Comparison of ENCODE assay signal across 29 mouse cellular contexts in the genomic region with DNA sequence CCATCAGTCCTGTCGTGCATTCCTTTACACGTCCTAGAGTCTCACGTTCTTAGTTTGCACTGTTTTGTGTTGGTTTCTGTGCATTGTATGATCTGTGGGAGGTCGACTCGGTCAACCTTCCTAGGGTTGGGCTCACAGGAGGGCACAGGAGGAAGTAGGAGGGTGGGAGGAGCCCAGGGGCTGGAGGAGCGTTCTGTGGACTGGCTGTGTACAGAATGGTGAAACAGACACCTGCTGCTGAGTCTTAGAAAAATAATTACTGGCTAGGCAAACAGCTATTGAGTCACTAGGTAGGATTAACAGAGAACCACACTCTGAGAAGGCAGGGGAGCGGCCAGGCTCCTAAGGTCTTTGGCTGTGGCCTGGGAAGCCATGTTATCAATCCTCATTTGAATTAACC. TPM values are rescaled to one million over a fixed set of nuclear protein-coding genes. Genes with fewer than 3 reads are reported as not detected.
A peak's percentile ranks its signal among the peaks of the same experiment; 100 is the strongest.
DNase-seq lines count a peak whose midpoint lies in the region; ATAC-seq and TF ChIP-seq lines count a peak whose summit lies in the region.
"Had no signal": no experiment of that assay in that cellular context is flagged by ENCODE, and none has a peak within 500 bp of the region (broad histone marks: within the 10 kb centered on the region; RNA-seq: fewer than 3 reads in every experiment).

No protein-coding gene starts in this region.

- H3K9me3 ChIP-seq in kidney, embryonic 16.5 days (ENCODE audit: low read length): no peaks in the 10 kb centered on the region
- H3K9me3 ChIP-seq in stomach, embryonic 14.5 days (ENCODE audit: control insufficient read depth, low read depth, low read length): no peaks in the 10 kb centered on the region
- no peaks in the 10 kb centered on the region for H3K9me3 ChIP-seq in forebrain, embryonic 13.5 days (replicated peaks)
- H3K9me3 ChIP-seq: forebrain, embryonic 10.5 days; hindbrain, embryonic 13.5 days; limb, embryonic 12.5 days had no signal

- POLR2A ChIA-PET in Patski (lab: Charles Lee): no interaction called here

- no peak for DNase-seq in kidney, postnatal 14 days
- no peak for DNase-seq in Patski (ENCODE audit: low read depth, low spot score)
- no peak for DNase-seq in thymus, postnatal 4 days
- DNase-seq: adrenal gland, postnatal 14 days; B cell, adult 2 months; cerebellum, adult 2 months; cerebellum, postnatal 36 days; forebrain, postnatal 0 days; gastrocnemius, postnatal 36 days; kidney, postnatal 25 days; layer of hippocampus, postnatal 36 days; liver, postnatal 0 days; right cerebral cortex, adult 18-20 months; thymus, postnatal 25 days had no signal

- H3K27me3 ChIP-seq in kidney, embryonic 16.5 days (ENCODE audit: insufficient read depth, low read length): no peaks in the 10 kb centered on the region
- peaks cover 64% of the 10 kb centered on the region for H3K27me3 ChIP-seq in Patski
- H3K27me3 ChIP-seq in stomach, embryonic 14.5 days (ENCODE audit: control insufficient read depth, insufficient read depth, low read length): no peaks in the 10 kb centered on the region
- H3K27me3 ChIP-seq in forebrain, embryonic 13.5 days: no peaks in the 10 kb centered on the region

- no peak for TF ChIP-seq CTCF in Patski (IDR thresholded peaks at IDR 0.05)

- ATAC-seq in kidney, embryonic 16.5 days (ENCODE audit: low FRiP score, low TSS enrichment): peak; percentile 70
- peak; percentile 39 for ATAC-seq in Patski
- ATAC-seq in hematopoietic stem cell, adult 5-6 weeks (replicated peaks in 1 of 2; ENCODE audit: insufficient read depth in 1 of 2, low FRiP score in 2 of 2, low TSS enrichment in 1 of 2, low read depth in 1 of 2, poor library complexity in 2 of 2, severe bottlenecking in 2 of 2): peak; percentile 69 to 72; a peak in 3 of 4 replicates
- ATAC-seq in stomach, embryonic 14.5 days (ENCODE audit: insufficient number of reproducible peaks, insufficient read depth, low FRiP score, low read depth): peak; percentile 77
- ATAC-seq in CD4-positive, CD25-positive, alpha-beta regulatory T cell, adult 4 months: no peak
- ATAC-seq in forebrain, embryonic 13.5 days: no peak
- ATAC-seq: activated CD4-positive, CD25-positive, alpha-beta regulatory T cell, adult 4 months; forebrain, postnatal 0 days; liver, postnatal 0 days had no signal

- CTCF ChIA-PET in Patski (lab: Charles Lee): no interaction called here

- H3K4me1 ChIP-seq in kidney, embryonic 16.5 days (ENCODE audit: insufficient read depth, low read length): peaks cover 13% of the 10 kb centered on the region; the same call in 1 of the 2 replicates
- no peaks in the 10 kb centered on the region for H3K4me1 ChIP-seq in stomach, embryonic 14.5 days (ENCODE audit: control insufficient read depth, insufficient read depth, low read length)
- no peaks in the 10 kb centered on the region for H3K4me1 ChIP-seq in forebrain, embryonic 13.5 days
- H3K4me1 ChIP-seq: hindbrain, embryonic 13.5 days; limb, embryonic 12.5 days had no signal

- H3K36me3 ChIP-seq in kidney, embryonic 16.5 days (ENCODE audit: insufficient read depth, low read length): no peaks in the 10 kb centered on the region
- H3K36me3 ChIP-seq in stomach, embryonic 14.5 days (ENCODE audit: control insufficient read depth, insufficient read depth, low read length): no peaks in the 10 kb centered on the region
- no peaks in the 10 kb centered on the region for H3K36me3 ChIP-seq in forebrain, embryonic 13.5 days (ENCODE audit: poor library complexity, severe bottlenecking)
- H3K36me3 ChIP-seq: forebrain, embryonic 10.5 days; hindbrain, embryonic 13.5 days; limb, embryonic 12.5 days had no signal

- no peak overlapping the region for H3K4me3 ChIP-seq in kidney, embryonic 16.5 days (ENCODE audit: low read length)
- H3K4me3 ChIP-seq in stomach, embryonic 14.5 days (ENCODE audit: low read depth, low read length): no peak overlapping the region
- no peak overlapping the region for H3K4me3 ChIP-seq in forebrain, embryonic 13.5 days
- H3K4me3 ChIP-seq: forebrain, embryonic 10.5 days; hindbrain, embryonic 13.5 days; layer of hippocampus, adult 2 months; limb, embryonic 12.5 days had no signal

- in situ Hi-C loops in Patski (cut with MboI; ENCODE audit: low pct_unique_long_range_greater_than_20kb): no loop called here

- peak overlapping the region; percentile 9; the same call in 1 of the 2 replicates for H3K9ac ChIP-seq in kidney, embryonic 16.5 days (replicated peaks; ENCODE audit: low read length)
- no peak overlapping the region for H3K9ac ChIP-seq in stomach, embryonic 14.5 days (replicated peaks; ENCODE audit: low read depth, low read length)
- H3K9ac ChIP-seq in forebrain, embryonic 13.5 days: no peak overlapping the region
- H3K9ac ChIP-seq: forebrain, postnatal 0 days; hindbrain, embryonic 13.5 days; limb, embryonic 12.5 days; liver, postnatal 0 days had no signal

- 41% methylated on average over 7 of the region's 7 CpGs for WGBS in kidney, embryonic 16.5 days
- WGBS in stomach, embryonic 14.5 days: 41% methylated on average over 7 of the region's 7 CpGs
- WGBS in forebrain, embryonic 13.5 days: 31% methylated on average over 7 of the region's 7 CpGs

- peak overlapping the region; percentile 33; the same call in 1 of the 2 replicates for H3K27ac ChIP-seq in kidney, embryonic 16.5 days (ENCODE audit: low read length)
- peak overlapping the region; percentile 63; the same call in 1 of the 2 replicates for H3K27ac ChIP-seq in stomach, embryonic 14.5 days (ENCODE audit: low read length)
- no peak overlapping the region for H3K27ac ChIP-seq in forebrain, embryonic 13.5 days
- H3K27ac ChIP-seq: forebrain, embryonic 10.5 days; hindbrain, embryonic 13.5 days; layer of hippocampus, adult 2 months; limb, embryonic 12.5 days; macrophage had no signal

- H3K4me2 ChIP-seq in kidney, embryonic 16.5 days (replicated peaks; ENCODE audit: low read depth, low read length): peak overlapping the region; percentile 19; the same call in 1 of the 2 replicates
- H3K4me2 ChIP-seq in stomach, embryonic 14.5 days (replicated peaks; ENCODE audit: low read depth, low read length): no peak overlapping the region
- H3K4me2 ChIP-seq in forebrain, embryonic 13.5 days: no peak overlapping the region
- H3K4me2 ChIP-seq: hindbrain, embryonic 13.5 days; limb, embryonic 12.5 days; liver, embryonic 11.5 days; midbrain, embryonic 11.5 days had no signal

RNA-seq across cellular contexts. Expression of a gene that starts 22.6 kb away (rescaled TPM):
- 0.45 and 0.51 TPM in 2 replicates for polyA plus RNA-seq in kidney, embryonic 16.5 days (2015; fragmentation: Nextera tagmentation; extraction: Ambion mirVana)
- polyA plus RNA-seq in Patski (2021): 0.92 TPM
- total RNA-seq in hematopoietic stem cell, adult 5-6 weeks (2017): not detected in 2 replicates
- 2.6 and 2.7 TPM in 2 replicates for polyA plus RNA-seq in stomach, embryonic 14.5 days (2014; fragmentation: Nextera tagmentation; extraction: Ambion mirVana)
- polyA plus RNA-seq in CD4-positive, CD25-positive, alpha-beta regulatory T cell, adult 4 months (2017; shearing (Covaris generic)): not detected
- polyA plus RNA-seq in forebrain, embryonic 13.5 days (2015; fragmentation: Nextera tagmentation; extraction: Ambion mirVana): 17.5 and 17.7 TPM in 2 replicates
- total RNA-seq: heart, postnatal 25 days; MEL had no signal
- polyA plus RNA-seq: activated CD4-positive, CD25-positive, alpha-beta regulatory T cell, adult 4 months; liver, postnatal 0 days; macrophage had no signal

RNA-seq across cellular contexts. Expression of a gene that starts 32.9 kb away (rescaled TPM):
- 23.2 and 23.3 TPM in 2 replicates for polyA plus RNA-seq in kidney, embryonic 16.5 days (2015; fragmentation: Nextera tagmentation; extraction: Ambion mirVana)
- polyA plus RNA-seq in Patski (2021): 25.9 TPM
- 17.2 and 23.9 TPM in 2 replicates for total RNA-seq in hematopoietic stem cell, adult 5-6 weeks (2017)
- polyA plus RNA-seq in stomach, embryonic 14.5 days (2014; fragmentation: Nextera tagmentation; extraction: Ambion mirVana): 28.7 and 30.8 TPM in 2 replicates
- 100 to 1,000 TPM; 110 to 194 TPM for polyA plus RNA-seq in CD4-positive, CD25-positive, alpha-beta regulatory T cell, adult 4 months (2017; shearing (Covaris generic))
- polyA plus RNA-seq in forebrain, embryonic 13.5 days (2015; fragmentation: Nextera tagmentation; extraction: Ambion mirVana): 9.7 and 9.8 TPM in 2 replicates

RNA-seq across cellular contexts. Expression of a gene that starts 44.7 kb away (rescaled TPM):
- polyA plus RNA-seq in kidney, embryonic 16.5 days (2015; fragmentation: Nextera tagmentation; extraction: Ambion mirVana): 27.1 and 28.9 TPM in 2 replicates
- polyA plus RNA-seq in Patski (2021): 31.8 TPM
- total RNA-seq in hematopoietic stem cell, adult 5-6 weeks (2017): 9.0 and 17.9 TPM in 2 replicates
- polyA plus RNA-seq in stomach, embryonic 14.5 days (2014; fragmentation: Nextera tagmentation; extraction: Ambion mirVana): 19.8 and 25.0 TPM in 2 replicates
- 10 to 100 TPM; 11.6 to 17.9 TPM for polyA plus RNA-seq in CD4-positive, CD25-positive, alpha-beta regulatory T cell, adult 4 months (2017; shearing (Covaris generic))
- 39.0 and 42.0 TPM in 2 replicates for polyA plus RNA-seq in forebrain, embryonic 13.5 days (2015; fragmentation: Nextera tagmentation; extraction: Ambion mirVana)

RNA-seq across cellular contexts. Expression of a gene that starts 47.2 kb away (rescaled TPM):
- polyA plus RNA-seq in kidney, embryonic 16.5 days (2015; fragmentation: Nextera tagmentation; extraction: Ambion mirVana): 4.3 and 6.0 TPM in 2 replicates
- polyA plus RNA-seq in Patski (2021): 6.1 TPM
- total RNA-seq in hematopoietic stem cell, adult 5-6 weeks (2017): 3.1 and 3.8 TPM in 2 replicates
- polyA plus RNA-seq in stomach, embryonic 14.5 days (2014; fragmentation: Nextera tagmentation; extraction: Ambion mirVana): 6.0 and 6.6 TPM in 2 replicates
- polyA plus RNA-seq in CD4-positive, CD25-positive, alpha-beta regulatory T cell, adult 4 months (2017; shearing (Covaris generic)): 1 to 10 TPM; 4.2 to 4.6 TPM
- polyA plus RNA-seq in forebrain, embryonic 13.5 days (2015; fragmentation: Nextera tagmentation; extraction: Ambion mirVana): 26.7 and 28.0 TPM in 2 replicates

Comparison
In these comparisons a context has a peak if more than half of its experiments do, and no peak if none do; other contexts are left out.
1. ATAC-seq: peak in kidney, embryonic 16.5 days (single experiment), Patski (single experiment), hematopoietic stem cell, adult 5-6 weeks (2 of 2) and stomach, embryonic 14.5 days (single experiment); none in CD4-positive, CD25-positive, alpha-beta regulatory T cell, adult 4 months (single experiment) and forebrain, embryonic 13.5 days (single experiment).